Comparison of ENCODE assay signal across 8 mouse cellular contexts in genomic region chr11:69948066-69948762, GRCm38 (mm10). TPM values are rescaled to one million over a fixed set of nuclear protein-coding genes. Genes with fewer than 3 reads are reported as not detected.
A peak's percentile ranks its signal among the peaks of the same experiment; 100 is the strongest.
DNase-seq lines count a peak whose midpoint lies in the region; ATAC-seq lines count a peak whose summit lies in the region.

Gene Slc2a4 (minus strand): TSS chr11:69948188.

- peak within 1 kb of the TSS; percentile 45 for H3K4me3 ChIP-seq in embryonic facial prominence, embryonic 12.5 days
- peak within 1 kb of the TSS; percentile 78 for H3K4me3 ChIP-seq in liver, embryonic 13.5 days (replicated peaks)

- H3K27me3 ChIP-seq in embryonic facial prominence, embryonic 12.5 days = no peaks in the 10 kb centered on the region
- peaks cover 55% of the 10 kb centered on the region for H3K27me3 ChIP-seq in liver, embryonic 13.5 days

- peaks cover 25% of the 10 kb centered on the region for H3K36me3 ChIP-seq in embryonic facial prominence, embryonic 12.5 days
- H3K36me3 ChIP-seq in liver, embryonic 13.5 days = peaks cover 27% of the 10 kb centered on the region

- ATAC-seq in embryonic facial prominence, embryonic 12.5 days (ENCODE audit: insufficient number of reproducible peaks, insufficient read depth, low FRiP score, low TSS enrichment) = peak; percentile 89
- peak; percentile 86 for ATAC-seq in liver, embryonic 13.5 days (ENCODE audit: low read depth)

- peak within 1 kb of the TSS; percentile 65 for H3K9ac ChIP-seq in embryonic facial prominence, embryonic 12.5 days
- peak within 1 kb of the TSS; percentile 87 for H3K9ac ChIP-seq in liver, embryonic 13.5 days

- H3K27ac ChIP-seq in embryonic facial prominence, embryonic 12.5 days = peak within 1 kb of the TSS; percentile 90
- peak within 1 kb of the TSS; percentile 93 for H3K27ac ChIP-seq in liver, embryonic 13.5 days

- no peaks in the 10 kb centered on the region for H3K9me3 ChIP-seq in embryonic facial prominence, embryonic 12.5 days
- no peaks in the 10 kb centered on the region for H3K9me3 ChIP-seq in liver, embryonic 13.5 days (replicated peaks)

- H3K4me2 ChIP-seq in embryonic facial prominence, embryonic 12.5 days (replicated peaks) = peak within 1 kb of the TSS; percentile 55
- peak within 1 kb of the TSS; percentile 95 for H3K4me2 ChIP-seq in liver, embryonic 13.5 days

- under 1% methylated on average over 34 of the region's 34 CpGs for WGBS in embryonic facial prominence, embryonic 12.5 days
- WGBS in liver, embryonic 13.5 days (ENCODE audit: insufficient replicate concordance) = 1% methylated on average over 34 of the region's 34 CpGs

- H3K4me1 ChIP-seq in embryonic facial prominence, embryonic 12.5 days = peaks cover 14% of the 10 kb centered on the region
- peaks cover 56% of the 10 kb centered on the region for H3K4me1 ChIP-seq in liver, embryonic 13.5 days (replicated peaks)

- DNase-seq in CD4-positive, CD25-positive, alpha-beta regulatory T cell, adult 2 months (ENCODE audit: low read depth, low spot score) = peak; percentile 89
- peak; percentile 98 for DNase-seq in adrenal gland, postnatal 14 days
- DNase-seq in heart, adult 9 months (ENCODE audit: low spot score in 2 of 2) = peak; percentile 91 to 92
- DNase-seq in kidney, adult 8-10 months = peak; percentile 90 to 92
- peak; percentile 96 for DNase-seq in liver, embryonic 13.5 days
- peak; percentile 76 to 84 for DNase-seq in natural killer cell, adult 2 months (ENCODE audit: low spot score in 2 of 2)
- peak; percentile 98 for DNase-seq in testis, postnatal 10 days (ENCODE audit: low spot score)

RNA-seq across cellular contexts. Expression of gene Slc2a4, which starts in this region (rescaled TPM):
- 65.2 and 78.7 TPM in 2 replicates for total RNA-seq in adrenal gland, postnatal 14 days (2021)
- polyA plus RNA-seq in embryonic facial prominence, embryonic 12.5 days (2016; fragmentation: Nextera tagmentation; extraction: Ambion mirVana) = 34.2 and 36.1 TPM in 2 replicates
- 14.2 TPM in 2 replicates for polyA plus RNA-seq in liver, embryonic 13.5 days (2015; fragmentation: Nextera tagmentation; extraction: Ambion mirVana)

Comparison
In these comparisons a context has a peak if more than half of its experiments do, and no peak if none do; other contexts are left out.
1. Peak in every context shown above with its lines: DNase-seq, ATAC-seq, H3K4me3 ChIP-seq and H3K27ac ChIP-seq.